8 mouse cellular contexts compared by ENCODE assay signal in the genomic region with DNA sequence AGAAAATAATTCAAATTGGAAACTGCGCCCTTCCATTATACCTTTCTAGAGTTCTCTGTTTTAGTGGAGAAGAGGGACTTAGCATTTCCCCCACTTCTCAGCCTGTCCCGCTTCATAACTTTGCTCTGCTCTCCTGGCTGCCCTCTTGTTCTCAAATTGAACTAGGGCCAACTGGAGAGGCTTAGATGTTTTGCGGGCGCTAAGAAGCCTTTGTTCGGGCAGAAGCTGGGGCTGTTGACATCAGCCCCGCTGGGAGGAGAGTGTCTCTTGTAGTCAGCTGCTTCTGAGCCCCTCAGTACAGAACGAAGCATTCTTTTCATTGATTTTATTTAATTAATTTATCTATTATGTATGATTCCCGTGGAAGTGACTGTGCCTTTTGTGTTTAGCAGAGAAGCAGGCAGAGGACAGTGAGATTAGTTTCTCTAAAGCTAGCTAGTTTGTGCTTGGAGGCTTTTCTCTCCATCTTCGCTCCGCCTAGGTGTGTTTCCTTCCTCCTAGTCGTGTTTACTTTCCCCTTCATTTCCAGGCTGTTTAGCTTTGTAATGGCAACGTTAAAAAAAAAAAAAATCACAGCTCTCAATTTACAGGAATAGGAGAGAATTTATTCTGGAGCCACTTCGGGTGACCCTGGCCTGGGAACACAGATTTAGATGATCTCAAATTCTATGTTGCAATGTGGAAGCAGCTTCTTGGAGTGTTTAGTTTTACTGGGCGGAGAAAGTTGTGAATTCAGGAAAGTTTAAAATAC. TPM values are rescaled to one million over a fixed set of nuclear protein-coding genes. Genes with fewer than 3 reads are reported as not detected.
DNase-seq lines count a peak whose midpoint lies in the region; ATAC-seq and TF ChIP-seq lines count a peak whose summit lies in the region.

No protein-coding gene starts in this region.

- no peak for ATAC-seq in heart, embryonic 16.5 days (replicated peaks; ENCODE audit: extremely low read depth, insufficient read depth, low FRiP score)

- H3K27ac ChIP-seq in spleen, adult 2 months (ENCODE audit: insufficient read depth, low read length) = peak overlapping the region; percentile 97
- peak overlapping the region; percentile 62 for H3K27ac ChIP-seq in heart, embryonic 16.5 days (ENCODE audit: low read length)
- H3K27ac ChIP-seq in macrophage = peak overlapping the region; percentile 49

- no peak for TF ChIP-seq POLR2A in spleen, adult 2 months (IDR thresholded peaks at IDR 0.05; ENCODE audit: low read depth, low read length)

- peak overlapping the region; percentile 94 for H3K4me3 ChIP-seq in spleen, adult 2 months (ENCODE audit: extremely low read depth, insufficient read depth, insufficient read length)
- peak overlapping the region; percentile 73 for H3K4me3 ChIP-seq in heart, embryonic 16.5 days (ENCODE audit: low read length)
- H3K4me3 ChIP-seq in macrophage (ENCODE audit: inconsistent target) = peak overlapping the region; percentile 62

- no peaks in the 10 kb centered on the region for H3K36me3 ChIP-seq in spleen, adult 2 months (ENCODE audit: control insufficient read depth, insufficient read depth, low read length)
- no peaks in the 10 kb centered on the region for H3K36me3 ChIP-seq in heart, embryonic 16.5 days (ENCODE audit: control insufficient read depth, insufficient read depth)
- no peaks in the 10 kb centered on the region for H3K36me3 ChIP-seq in macrophage (ENCODE audit: inconsistent target)

- H3K79me2 ChIP-seq in macrophage (ENCODE audit: inconsistent target) = peaks cover 50% of the 10 kb centered on the region

- DNase-seq in spleen, adult 2 months (ENCODE audit: low read depth in 1 of 2, low spot score in 2 of 2) = peak; percentile 25 to 27
- DNase-seq in spleen, adult 12 weeks (ENCODE audit: low spot score) = no peak
- peak; percentile 40 for DNase-seq in embryo, embryonic 9.5 days (ENCODE audit: extremely low spot score)
- DNase-seq in kidney, postnatal 36 days = peak; percentile 23 to 34
- DNase-seq in testis, postnatal 10 days (ENCODE audit: low spot score) = peak; percentile 51
- DNase-seq in right cerebral cortex, postnatal 25 days = no peak

- peak overlapping the region; percentile 92 for H3K4me2 ChIP-seq in heart, embryonic 16.5 days (ENCODE audit: low read depth, low read length)

- H3K9me3 ChIP-seq in heart, embryonic 16.5 days (replicated peaks; ENCODE audit: control insufficient read depth, low read length) = no peaks in the 10 kb centered on the region

- 10% methylated on average over 14 of the region's 14 CpGs for WGBS in spleen, adult 2 months
- 18% methylated on average over 14 of the region's 14 CpGs for WGBS in heart, embryonic 16.5 days
- WGBS in macrophage (ENCODE audit: missing documents) = 19% methylated on average over 14 of the region's 14 CpGs

- H3K4me1 ChIP-seq in spleen, adult 2 months (ENCODE audit: control insufficient read depth, insufficient read depth, insufficient read length) = peaks cover 18% of the 10 kb centered on the region; the same call in 1 of the 2 replicates
- H3K4me1 ChIP-seq in heart, embryonic 16.5 days (ENCODE audit: control insufficient read depth, insufficient read depth, low read length) = peaks cover 19% of the 10 kb centered on the region

- no peaks in the 10 kb centered on the region; the same call in 1 of the 2 replicates for H3K27me3 ChIP-seq in spleen, adult 2 months (ENCODE audit: control insufficient read depth, insufficient read depth, low read length)
- no peaks in the 10 kb centered on the region for H3K27me3 ChIP-seq in heart, embryonic 16.5 days (ENCODE audit: control insufficient read depth, insufficient read depth, low read length)

- H3K9ac ChIP-seq in heart, embryonic 16.5 days (ENCODE audit: low read length) = peak overlapping the region; percentile 84

- no peak for TF ChIP-seq CTCF in spleen, adult 2 months (IDR thresholded peaks at IDR 0.05; ENCODE audit: extremely low read depth, insufficient read depth, insufficient read length, insufficient replicate concordance)

RNA-seq across cellular contexts. Expression of gene St6gal1, which starts 2.2 kb away (rescaled TPM):
- 30.5 and 33.1 TPM in 2 replicates for polyA plus RNA-seq in spleen, adult 2 months (2012; rRNA removed)
- 12.4 and 15.7 TPM in 2 replicates for polyA plus RNA-seq in heart, embryonic 16.5 days (2015; fragmentation: Nextera tagmentation; extraction: Ambion mirVana)
- 10 to 100 TPM in 12 of 26 experiments, 1 to 10 TPM in 12, under 1 TPM in 2; 0.26 to 52.6 (median 8.3) TPM for total RNA-seq in macrophage (2018; cell fraction: chromatin; rRNA removed)
- total RNA-seq in macrophage (2018; cell fraction: cytosol; rRNA removed) = 10 to 100 TPM in 16 of 26 experiments, 1 to 10 TPM in 10; 5.6 to 72.7 (median 28.0) TPM
- total RNA-seq in macrophage (2018; cell fraction: nucleus; rRNA removed) = 10 to 100 TPM in 16 of 26 experiments, 1 to 10 TPM in 10; 6.9 to 68.1 (median 19.1) TPM
- polyA plus RNA-seq in macrophage (2018) = 24.0 to 59.9 TPM (median 43.6 TPM) in 3 replicates

Comparison
In these comparisons a context has a peak if more than half of its experiments do, and no peak if none do; other contexts are left out.
1. DNase-seq: peak in spleen, adult 2 months (2 of 2), embryo, embryonic 9.5 days (single experiment), kidney, postnatal 36 days (2 of 2) and testis, postnatal 10 days (single experiment); none in spleen, adult 12 weeks (single experiment) and right cerebral cortex, postnatal 25 days (single experiment).
2. Peak in every context shown above with its lines, with median percentiles within 50 percentile points of each other: H3K27ac ChIP-seq and H3K4me3 ChIP-seq.